8 mouse cellular contexts compared by ENCODE assay signal in the genomic region with DNA sequence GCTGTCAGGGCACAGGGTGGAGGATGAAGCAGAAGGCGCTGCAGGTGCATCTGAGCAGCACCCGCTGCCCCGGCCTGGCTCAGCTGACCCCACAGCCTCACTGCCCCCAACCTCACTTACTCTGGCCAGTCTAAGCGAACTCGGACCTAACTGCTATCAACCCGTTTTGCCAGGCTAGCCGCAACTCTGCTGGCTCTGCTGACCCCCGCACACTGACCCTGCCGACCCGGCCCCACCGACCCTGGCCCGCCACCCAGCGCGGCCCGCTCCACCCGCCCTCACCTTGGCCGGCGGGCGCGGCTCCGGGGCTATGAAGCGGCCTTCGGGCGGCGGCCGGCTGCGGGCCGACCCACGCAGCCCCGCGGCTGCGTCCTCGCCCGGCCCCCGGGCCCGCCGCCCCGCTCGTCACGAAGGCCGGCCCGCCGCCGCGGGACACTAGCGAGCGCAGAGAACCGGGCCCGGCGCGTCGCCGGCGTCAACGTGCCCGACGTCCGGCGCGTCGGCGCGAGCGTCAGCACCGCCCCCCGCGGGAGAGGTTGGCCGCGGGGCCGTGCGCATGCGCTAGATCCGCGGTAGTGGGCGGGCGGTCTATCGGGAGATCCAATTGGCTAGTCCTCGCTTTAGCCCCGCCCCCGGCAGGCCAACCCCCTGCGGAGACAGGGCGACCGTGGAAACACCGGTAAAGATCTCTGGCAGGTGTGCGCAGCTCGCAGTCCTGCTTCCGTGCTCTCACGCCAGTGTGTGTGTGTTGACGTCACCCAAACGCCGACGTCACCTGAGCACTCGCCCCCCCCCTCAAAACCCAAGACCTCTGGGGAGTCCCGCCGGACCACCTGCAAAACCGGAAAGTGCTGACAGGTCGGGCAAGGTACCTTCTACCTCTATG. TPM values are rescaled to one million over a fixed set of nuclear protein-coding genes. Genes with fewer than 3 reads are reported as not detected.
DNase-seq lines count a peak whose midpoint lies in the region; ATAC-seq and TF ChIP-seq lines count a peak whose summit lies in the region.

A gene (minus strand): TSS at position 493 of the 886 bp plus-strand sequence.

- H3K4me1 ChIP-seq in ES-E14 (ENCODE audit: control insufficient read depth in 2 of 2, insufficient read depth in 2 of 2, low read length in 2 of 2, poor library complexity in 1 of 2): peaks cover 2 to 5% of the 10 kb centered on the region in 2 experiments; a peak in 3 of 4 replicates
- H3K4me1 ChIP-seq in forebrain, embryonic 15.5 days: peaks cover 29% of the 10 kb centered on the region
- peaks cover 7% of the 10 kb centered on the region for H3K4me1 ChIP-seq in lung, adult 2 months (ENCODE audit: control insufficient read depth, insufficient read depth, low read length)

- peak; percentile 96 for ATAC-seq in forebrain, embryonic 15.5 days (replicated peaks)
- peak; percentile 94 for ATAC-seq in neutrophil, adult 5-6 weeks (ENCODE audit: extremely low read depth, insufficient number of reproducible peaks, low FRiP score, poor library complexity, severe bottlenecking)

- H3K4me2 ChIP-seq in forebrain, embryonic 15.5 days (replicated peaks): peak within 1 kb of the TSS; percentile 79

- H3K36me3 ChIP-seq in ES-E14 (ENCODE audit: control insufficient read depth, insufficient read depth, low read length, poor library complexity, severe bottlenecking): peaks cover 11% of the 10 kb centered on the region; the same call in 1 of the 2 replicates
- H3K36me3 ChIP-seq in forebrain, embryonic 15.5 days: peaks cover 22% of the 10 kb centered on the region

- H3K4me3 ChIP-seq in ES-E14 (ENCODE audit: insufficient read depth in 1 of 2, low read depth in 1 of 2, low read length in 2 of 2, poor library complexity in 1 of 2, severe bottlenecking in 1 of 2): peak within 1 kb of the TSS; percentile 92 to 97
- peak within 1 kb of the TSS; percentile 85 for H3K4me3 ChIP-seq in forebrain, embryonic 15.5 days
- peak within 1 kb of the TSS; percentile 76 for H3K4me3 ChIP-seq in lung, adult 2 months (replicated peaks; ENCODE audit: extremely low read depth, low read depth, low read length)

- no peaks in the 10 kb centered on the region for H3K9me3 ChIP-seq in ES-E14 (ENCODE audit: control insufficient read depth, insufficient read depth, low read depth, low read length)
- H3K9me3 ChIP-seq in forebrain, embryonic 15.5 days: no peaks in the 10 kb centered on the region

- WGBS in forebrain, embryonic 15.5 days: under 1% methylated on average over 97 of the region's 97 CpGs
- WGBS in lung, adult 2 months: under 1% methylated on average over 97 of the region's 97 CpGs

- intact Hi-C loops in heart, postnatal 25 days (cut with DNase I): loop anchor here (2.0 kb wide), 1 partner anchor 27 kb away; no protein-coding TSS in a partner anchor

- no peaks in the 10 kb centered on the region; the same call in 1 of the 2 replicates for H3K27me3 ChIP-seq in forebrain, embryonic 15.5 days

- H3K27ac ChIP-seq in ES-E14 (ENCODE audit: insufficient read depth, low read depth, low read length, poor library complexity, severe bottlenecking): no peak within 1 kb of the TSS
- H3K27ac ChIP-seq in forebrain, embryonic 15.5 days (replicated peaks): peak within 1 kb of the TSS; percentile 63

- in situ Hi-C loops in ES-E14 (cut with MboI; ENCODE audit: low sequenced_read_pairs in 2 of 2, unreplicated experiment in 2 of 2): no loop called here

- peak within 1 kb of the TSS; percentile 92 for H3K9ac ChIP-seq in ES-E14 (ENCODE audit: insufficient read depth, low read depth, low read length, poor library complexity, severe bottlenecking)
- H3K9ac ChIP-seq in forebrain, embryonic 15.5 days (replicated peaks): peak within 1 kb of the TSS; percentile 86

- peak; percentile 87; the same call in 1 of the 2 replicates for TF ChIP-seq POLR2A in lung, adult 2 months (IDR thresholded peaks at IDR 0.05; ENCODE audit: borderline replicate concordance, extremely low read depth, low read depth, low read length)

- DNase-seq in ES-E14 (ENCODE audit: low read depth, low spot score): peak; percentile 89
- DNase-seq in cerebellum, adult 11-12 months: peak; percentile 99
- peak; percentile 94 for DNase-seq in heart, postnatal 25 days (ENCODE audit: low spot score)
- peak; percentile 96 to 98 for DNase-seq in layer of hippocampus, adult 18-20 months (ENCODE audit: low spot score in 2 of 2)
- peak; percentile 98 for DNase-seq in lung, adult 2 months
- peak; percentile 97 for DNase-seq in thymus, adult 18-20 months

- TF ChIP-seq CTCF in lung, adult 2 months (IDR thresholded peaks at IDR 0.05; ENCODE audit: insufficient read depth, low read length): no peak

TF ChIP-seq in ES-E14, 5 proteins besides CTCF, POLR2A, EP300 and RAD21:
- no peak for TF ChIP-seq MAFK (IDR thresholded peaks at IDR 0.05; ENCODE audit: insufficient read depth, low read depth, low read length)

RNA-seq across cellular contexts. Expression of the gene that starts here (rescaled TPM):
- total RNA-seq in ES-E14 (2012; rRNA removed): 55.1 and 55.7 TPM in 2 replicates
- 30.9 and 31.0 TPM in 2 replicates for polyA plus RNA-seq in forebrain, embryonic 15.5 days (2015; fragmentation: Nextera tagmentation; extraction: Ambion mirVana)
- 10 to 100 TPM; 40.3 to 47.7 TPM for total RNA-seq in heart, postnatal 25 days (2021)
- total RNA-seq in layer of hippocampus, adult 18-20 months (2021): 10 to 100 TPM; 35.6 to 37.0 TPM
- polyA plus RNA-seq in lung, adult 2 months (2012; rRNA removed): 30.5 and 40.9 TPM in 2 replicates
- total RNA-seq in neutrophil, adult 5-6 weeks (2017): 66.3 and 69.1 TPM in 2 replicates
